Mouse (Mus musculus): Measurements from ENCODE around the gene Fkbp2. TPM values are rescaled to one million over a fixed set of nuclear protein-coding genes. Genes with fewer than 3 reads are reported as not detected.

Fkbp2 gene
- total and polyA plus RNA-seq, 2 experiments from 2014 or later = 0.65 to 59.9 TPM

DNA sequence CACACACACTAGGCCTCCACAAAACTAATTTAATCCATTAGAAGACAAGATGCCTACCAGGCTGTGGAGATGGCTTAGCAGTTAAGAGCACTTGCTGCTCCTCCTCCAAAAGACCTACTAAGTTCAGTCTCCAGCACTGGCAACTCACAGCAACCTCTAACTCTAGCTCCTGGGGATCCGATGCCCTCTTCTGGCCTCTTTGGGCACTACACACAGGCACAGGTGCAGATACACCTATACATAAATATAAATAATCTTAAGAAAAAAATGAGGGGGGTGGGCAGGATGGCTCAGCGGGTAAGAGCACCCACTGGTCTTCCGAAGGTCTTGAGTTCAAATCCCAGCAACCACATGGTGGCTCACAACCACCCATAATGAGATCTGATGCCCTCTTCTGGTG lies 44.0 kb downstream of the Fkbp2 start:
- no peak overlapping the region for H3K9ac ChIP-seq (replicated peaks; ENCODE audit: low read depth, low read length)
- peaks cover 50% of the 10 kb centered on the region for H3K27me3 ChIP-seq (ENCODE audit: control insufficient read depth, insufficient read depth, low read length)
- no peak for TF ChIP-seq EP300 (IDR thresholded peaks at IDR 0.05; ENCODE audit: low read depth)
- TF ChIP-seq CTCF (IDR thresholded peaks at IDR 0.05; ENCODE audit: low read depth) = peak; percentile 15
- H3K4me3 ChIP-seq (ENCODE audit: low read depth, low read length) = no peak overlapping the region
- DNase-seq (ENCODE audit: low spot score) (no peak), ATAC-seq (ENCODE audit: insufficient read depth, low read depth) (no peak)
- H3K9me3 ChIP-seq (replicated peaks; ENCODE audit: control insufficient read depth, low read length) = no peaks in the 10 kb centered on the region
- peaks cover 23% of the 10 kb centered on the region for H3K4me1 ChIP-seq (ENCODE audit: control insufficient read depth, insufficient read depth)
- H3K4me2 ChIP-seq (ENCODE audit: low read depth, low read length) = no peak overlapping the region
- no peaks in the 10 kb centered on the region for H3K36me3 ChIP-seq (replicated peaks; ENCODE audit: control insufficient read depth, insufficient read depth, low read length)
- H3K27ac ChIP-seq (ENCODE audit: low read depth) = no peak overlapping the region
- WGBS = 29% methylated on average over 3 of the region's 3 CpGs

DNA sequence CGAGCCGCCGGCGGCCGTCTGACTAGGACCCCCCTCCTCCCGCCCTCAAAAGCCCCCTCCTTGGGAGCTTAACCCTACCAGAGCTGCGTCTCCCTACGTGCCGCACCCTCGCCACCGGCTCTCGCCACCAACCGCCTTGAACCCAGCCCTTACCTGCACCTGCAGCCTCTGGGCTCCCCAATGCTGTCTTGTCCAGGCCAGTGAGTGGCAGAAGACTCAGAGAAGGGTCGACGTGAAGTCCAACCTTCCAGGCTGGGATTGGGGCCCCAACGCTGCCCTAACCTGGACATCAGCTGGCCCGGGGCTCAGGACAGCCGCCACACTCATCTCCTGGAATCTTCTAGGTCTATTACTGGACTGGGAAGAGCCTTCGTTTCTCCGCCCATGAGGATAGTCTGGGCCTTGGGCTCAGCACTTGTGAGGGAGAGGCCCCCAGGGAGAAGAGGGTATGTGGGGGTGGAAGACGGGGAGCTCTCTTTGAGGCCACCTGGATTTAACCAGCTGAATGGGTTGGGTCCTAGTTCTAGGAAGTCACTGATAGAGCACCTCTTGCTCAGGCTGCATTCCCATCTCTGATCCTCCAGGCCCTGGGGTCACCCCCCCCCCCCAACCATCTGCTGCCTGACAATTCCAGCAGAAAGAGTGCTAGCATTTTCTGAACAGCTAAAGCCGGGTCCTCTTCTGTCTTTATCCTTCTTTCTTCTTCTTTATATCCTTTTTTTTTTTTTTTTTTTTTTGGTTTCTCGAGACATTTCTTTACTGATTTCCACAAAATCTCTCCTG lies 45.9 kb downstream of the Fkbp2 start, which contains the start of gene Kcnk4:
TSS of gene Kcnk4 (minus strand) at position 321 of the 783 bp plus-strand sequence.
- 13% methylated on average over 22 of the region's 23 CpGs for WGBS
- H3K36me3 ChIP-seq (replicated peaks; ENCODE audit: control insufficient read depth, insufficient read depth, low read length) = no peaks in the 10 kb centered on the region
- H3K4me1 ChIP-seq (ENCODE audit: control insufficient read depth, insufficient read depth) = peaks cover 12% of the 10 kb centered on the region
- H3K9me3 ChIP-seq (replicated peaks; ENCODE audit: control insufficient read depth, low read length) = no peaks in the 10 kb centered on the region
- DNase-seq (ENCODE audit: low spot score) (no peak), ATAC-seq (ENCODE audit: insufficient read depth, low read depth) (no peak)
- H3K27me3 ChIP-seq (ENCODE audit: control insufficient read depth, insufficient read depth, low read length) = peaks cover 58% of the 10 kb centered on the region
- no peak for TF ChIP-seq CTCF (IDR thresholded peaks at IDR 0.05; ENCODE audit: low read depth)
- no peak for TF ChIP-seq EP300 (IDR thresholded peaks at IDR 0.05; ENCODE audit: low read depth)
- H3K4me2 ChIP-seq (ENCODE audit: low read depth, low read length) = peak within 1 kb of the TSS; percentile 70
- H3K9ac ChIP-seq (replicated peaks; ENCODE audit: low read depth, low read length) = peak within 1 kb of the TSS; percentile 55
- H3K27ac ChIP-seq (ENCODE audit: low read depth) = no peak within 1 kb of the TSS
- H3K4me3 ChIP-seq (ENCODE audit: low read depth, low read length) = peak within 1 kb of the TSS; percentile 48

DNA sequence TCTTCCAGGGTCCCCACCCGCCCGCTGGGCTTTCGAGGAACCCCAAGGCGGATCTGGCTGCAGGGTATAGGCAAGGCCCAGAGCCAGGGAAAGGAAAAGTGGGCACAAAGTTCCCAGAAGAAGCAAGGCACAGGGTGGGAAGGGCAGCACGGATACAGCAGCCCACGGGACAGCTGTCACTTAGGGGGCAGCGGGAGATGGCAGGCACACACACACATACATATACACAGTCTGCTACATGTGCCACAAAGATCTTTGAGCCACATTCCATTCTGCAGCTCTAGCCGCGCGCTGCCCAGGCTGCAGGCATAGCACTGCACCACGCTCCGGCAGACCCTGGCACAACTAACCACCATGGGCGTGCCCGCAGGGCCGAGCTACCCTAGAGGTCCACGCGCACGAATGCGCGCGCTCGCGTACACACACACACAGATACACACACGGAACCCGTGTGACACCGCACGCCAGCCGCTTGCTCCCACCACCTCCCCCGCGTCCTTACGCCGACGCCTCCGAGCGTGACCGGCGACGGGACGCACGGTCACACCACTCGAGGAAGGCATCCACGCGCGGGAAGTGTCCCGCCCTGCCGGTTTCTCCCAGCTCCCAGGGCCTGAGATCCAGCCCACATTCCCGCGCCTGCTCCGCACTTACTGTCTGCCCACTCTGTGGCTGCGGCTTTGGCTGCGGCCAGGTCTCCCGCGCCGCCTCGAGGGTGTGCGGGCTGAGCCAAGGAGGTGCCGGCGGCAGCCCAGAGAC lies 46.7 kb downstream of the Fkbp2 start:
- Histone ChIP-seq H3K4me1 (ENCODE audit: control insufficient read depth, insufficient read depth) (peaks cover 12% of the 10 kb centered on the region), H3K27me3 (ENCODE audit: control insufficient read depth, insufficient read depth, low read length) (peaks cover 58% of the 10 kb centered on the region), H3K27ac (ENCODE audit: low read depth) (no peak overlapping the region), H3K9me3 (replicated peaks; ENCODE audit: control insufficient read depth, low read length) (no peaks in the 10 kb centered on the region), H3K4me2 (ENCODE audit: low read depth, low read length) (peak overlapping the region; percentile 70), H3K9ac (replicated peaks; ENCODE audit: low read depth, low read length) (peak overlapping the region; percentile 55), H3K36me3 (replicated peaks; ENCODE audit: control insufficient read depth, insufficient read depth, low read length) (no peaks in the 10 kb centered on the region), H3K4me3 (ENCODE audit: low read depth, low read length) (peak overlapping the region; percentile 48)
- 4% methylated on average over 57 of the region's 58 CpGs for WGBS
- peak; percentile 70 for ATAC-seq (ENCODE audit: insufficient read depth, low read depth)
- TF ChIP-seq CTCF (IDR thresholded peaks at IDR 0.05; ENCODE audit: low read depth) (no peak), EP300 (IDR thresholded peaks at IDR 0.05; ENCODE audit: low read depth) (no peak)
- DNase-seq (ENCODE audit: low spot score) = no peak

DNA sequence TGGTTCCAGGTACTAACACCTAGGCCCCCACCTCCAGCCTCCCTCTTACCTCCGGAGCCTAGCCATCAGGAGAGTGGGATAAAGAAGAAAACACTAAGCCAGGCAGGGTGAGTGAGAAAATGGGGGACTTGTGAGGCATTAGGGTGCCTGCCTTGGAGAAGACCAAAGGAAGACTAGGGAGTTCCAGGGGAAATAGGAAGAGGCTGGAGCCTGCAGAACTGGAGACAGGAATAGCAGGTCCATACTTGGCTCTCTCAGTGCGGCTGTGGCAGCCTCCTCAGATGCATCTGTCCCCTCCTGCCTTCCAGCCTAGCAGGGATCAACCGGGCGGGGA lies 47.2 kb downstream of the Fkbp2 start:
- no peak for DNase-seq (ENCODE audit: low spot score)
- H3K9ac ChIP-seq (replicated peaks; ENCODE audit: low read depth, low read length) = 0 out of 2 replicates have a peak overlapping the region, but pooled peaks have one; percentile 55
- H3K4me1 ChIP-seq (ENCODE audit: control insufficient read depth, insufficient read depth) = peaks cover 12% of the 10 kb centered on the region
- 31% methylated on average over 4 of the region's 4 CpGs for WGBS
- ATAC-seq (ENCODE audit: insufficient read depth, low read depth) = no peak
- TF ChIP-seq CTCF (IDR thresholded peaks at IDR 0.05; ENCODE audit: low read depth) (no peak), EP300 (IDR thresholded peaks at IDR 0.05; ENCODE audit: low read depth) (no peak)
- H3K9me3 ChIP-seq (replicated peaks; ENCODE audit: control insufficient read depth, low read length) = no peaks in the 10 kb centered on the region
- peak overlapping the region; percentile 70 for H3K4me2 ChIP-seq (ENCODE audit: low read depth, low read length)
- no peaks in the 10 kb centered on the region for H3K36me3 ChIP-seq (replicated peaks; ENCODE audit: control insufficient read depth, insufficient read depth, low read length)
- peaks cover 61% of the 10 kb centered on the region for H3K27me3 ChIP-seq (ENCODE audit: control insufficient read depth, insufficient read depth, low read length)
- H3K4me3 ChIP-seq (ENCODE audit: low read depth, low read length) = no peak overlapping the region
- H3K27ac ChIP-seq (ENCODE audit: low read depth) = no peak overlapping the region

DNA sequence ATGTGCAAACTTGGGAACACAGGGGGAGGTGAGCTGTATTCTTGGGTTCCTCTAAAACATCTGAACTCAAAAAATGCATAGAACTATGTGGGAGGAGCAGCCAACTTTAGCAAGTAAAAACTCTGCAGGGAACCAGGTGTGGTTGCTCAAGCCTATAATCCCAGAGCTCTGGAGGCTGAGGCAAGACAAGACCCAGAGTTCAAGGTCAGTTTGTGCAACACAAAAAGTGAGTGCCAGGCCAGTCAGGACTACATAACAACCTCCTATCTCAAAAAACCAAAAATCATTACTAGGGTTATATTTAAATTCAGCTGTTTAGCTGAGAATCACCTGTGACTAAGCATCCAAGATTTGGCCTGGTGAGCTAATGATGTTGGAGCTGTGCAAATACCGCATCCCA lies 48.3 kb downstream of the Fkbp2 start:
- peaks cover 15% of the 10 kb centered on the region for H3K4me1 ChIP-seq (ENCODE audit: control insufficient read depth, insufficient read depth)

More for the DNA sequence above, 48.3 kb downstream of the Fkbp2 start:
- Histone ChIP-seq H3K4me3 (ENCODE audit: low read depth, low read length) (no peak overlapping the region), H3K4me2 (ENCODE audit: low read depth, low read length) (no peak overlapping the region), H3K36me3 (replicated peaks; ENCODE audit: control insufficient read depth, insufficient read depth, low read length) (no peaks in the 10 kb centered on the region), H3K9ac (replicated peaks; ENCODE audit: low read depth, low read length) (no peak overlapping the region), H3K9me3 (replicated peaks; ENCODE audit: control insufficient read depth, low read length) (no peaks in the 10 kb centered on the region), H3K27me3 (ENCODE audit: control insufficient read depth, insufficient read depth, low read length) (peaks cover 72% of the 10 kb centered on the region), H3K27ac (ENCODE audit: low read depth) (no peak overlapping the region)
- no peak for DNase-seq (ENCODE audit: low spot score)
- TF ChIP-seq EP300 (IDR thresholded peaks at IDR 0.05; ENCODE audit: low read depth) (no peak), CTCF (IDR thresholded peaks at IDR 0.05; ENCODE audit: low read depth) (no peak)
- 57% methylated on average over 1 of the region's 1 CpGs for WGBS
- ATAC-seq (ENCODE audit: insufficient read depth, low read depth) = no peak

All from heart, postnatal 0 days (tissue).